Mouse (Mus musculus): ENCODE measurements at regions not wholly inside any gene's neighbourhood (a gene's known extent, or its start where the extent isn't known, plus 50 kb on each side); places are given as distances from the start of the nearest gene placed in this dataset.
A peak's percentile ranks its signal among the peaks of the same experiment; 100 is the strongest.

DNA sequence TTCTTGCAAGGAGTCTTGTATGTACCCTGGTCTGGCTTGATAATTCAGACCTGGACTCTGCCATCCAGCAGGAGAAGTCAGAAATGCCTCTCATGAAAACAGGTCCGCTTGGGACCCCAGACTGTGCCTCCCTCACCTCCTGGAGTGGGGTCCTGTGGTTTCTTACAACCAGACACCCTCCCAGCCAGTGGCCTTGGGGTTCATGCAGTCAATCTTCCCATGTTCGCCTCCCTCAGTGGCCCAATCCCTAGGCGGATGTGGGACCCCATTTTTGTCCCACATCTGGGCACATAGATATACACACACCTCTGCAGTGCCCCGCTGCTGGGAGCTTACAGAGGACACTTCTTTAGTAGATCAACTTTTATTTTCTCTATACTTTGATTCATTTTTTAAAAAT lies 217.7 kb downstream of the Lrfn2 start:
- no peak for DNase-seq

DNA sequence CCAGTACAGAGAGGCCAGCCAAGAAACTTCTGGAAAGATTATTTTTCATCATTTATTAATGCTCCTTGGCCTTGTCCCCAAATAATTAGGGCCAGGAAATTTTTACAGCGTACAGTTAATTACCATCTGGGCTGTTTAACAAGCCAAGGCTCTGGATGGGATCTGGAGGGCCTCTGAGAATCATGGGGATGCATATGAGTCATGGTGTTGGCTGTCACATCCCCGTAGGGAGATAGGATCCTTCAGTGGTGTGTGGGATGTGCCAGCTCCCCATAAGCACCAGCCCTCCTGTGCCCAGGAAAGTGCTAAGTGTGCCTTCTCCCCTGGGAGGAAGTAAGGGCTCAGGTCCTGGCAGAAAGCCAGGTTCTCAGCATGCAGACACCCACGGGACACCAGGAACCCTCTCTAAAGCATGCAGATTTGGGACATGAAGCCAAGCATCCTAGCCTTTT lies 218.8 kb downstream of the Lrfn2 start:
- peak; percentile 9 for DNase-seq

DNA sequence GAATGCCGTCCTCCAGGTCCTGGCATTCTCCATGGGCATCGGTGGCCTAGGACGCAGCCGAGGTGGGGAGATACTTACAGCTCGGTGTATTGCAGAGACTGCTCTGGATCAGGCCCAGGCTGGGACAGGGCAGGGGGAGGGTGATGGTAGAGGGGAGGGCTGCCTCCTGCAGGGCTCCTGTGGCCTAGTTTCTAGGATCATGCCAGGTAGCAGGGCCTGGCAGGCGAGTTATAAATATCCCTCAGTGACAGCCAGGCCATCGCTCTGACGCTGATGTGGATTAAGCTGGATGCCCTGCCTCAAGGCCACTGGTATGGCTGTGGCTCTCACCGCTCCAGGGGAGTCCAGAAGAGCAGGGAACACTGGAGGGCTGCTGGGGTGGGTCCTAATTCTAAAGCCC lies 221.8 kb downstream of the Lrfn2 start:
- peak; percentile 7 for DNase-seq

DNA sequence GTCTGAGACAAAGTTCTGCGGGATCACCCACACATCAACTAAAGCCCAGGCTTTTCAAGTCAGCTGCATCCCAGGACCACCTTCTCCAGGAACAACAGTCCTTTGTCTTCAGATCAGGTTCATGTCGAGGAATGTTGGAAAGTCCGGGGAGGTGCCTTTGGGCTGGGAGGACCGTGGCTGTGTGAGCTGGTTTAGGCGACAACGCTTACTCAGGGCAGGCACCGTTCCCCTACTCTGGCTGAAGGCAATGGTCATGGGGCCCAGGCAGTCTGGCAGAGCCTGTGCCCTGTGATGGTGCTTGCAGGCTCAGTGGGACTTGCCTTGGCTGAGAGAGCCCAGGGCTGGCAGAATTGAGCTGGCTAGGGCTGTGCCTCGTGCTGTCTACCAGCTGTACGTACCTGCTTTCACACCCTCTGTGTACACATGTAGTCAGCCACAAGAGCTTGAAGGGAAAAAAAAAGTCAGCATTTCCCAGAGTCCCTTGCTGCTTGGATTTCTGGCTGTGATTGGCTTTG lies 222.9 kb downstream of the Lrfn2 start:
- peak; percentile 17 for DNase-seq

DNA sequence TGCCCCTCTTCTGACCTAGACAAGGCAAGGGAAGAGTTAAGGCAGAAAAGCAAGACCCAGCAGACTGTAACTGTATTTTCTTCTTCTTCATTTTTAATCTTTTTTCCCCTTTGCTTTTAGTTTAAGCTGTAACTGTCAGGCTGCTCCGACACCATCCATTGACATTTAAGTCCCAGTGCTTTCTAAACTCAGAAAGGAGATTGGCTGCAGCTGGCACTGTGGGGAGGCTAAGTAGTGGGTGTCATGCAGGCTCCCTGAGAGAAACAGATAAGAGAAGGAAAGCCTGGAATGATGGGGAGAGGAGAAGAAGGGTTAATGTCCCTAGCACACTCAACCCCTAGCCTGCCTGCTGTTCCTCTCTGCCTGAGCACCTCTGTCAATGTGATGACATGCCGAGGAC lies 225.4 kb downstream of the Lrfn2 start:
- no peak for DNase-seq

DNA sequence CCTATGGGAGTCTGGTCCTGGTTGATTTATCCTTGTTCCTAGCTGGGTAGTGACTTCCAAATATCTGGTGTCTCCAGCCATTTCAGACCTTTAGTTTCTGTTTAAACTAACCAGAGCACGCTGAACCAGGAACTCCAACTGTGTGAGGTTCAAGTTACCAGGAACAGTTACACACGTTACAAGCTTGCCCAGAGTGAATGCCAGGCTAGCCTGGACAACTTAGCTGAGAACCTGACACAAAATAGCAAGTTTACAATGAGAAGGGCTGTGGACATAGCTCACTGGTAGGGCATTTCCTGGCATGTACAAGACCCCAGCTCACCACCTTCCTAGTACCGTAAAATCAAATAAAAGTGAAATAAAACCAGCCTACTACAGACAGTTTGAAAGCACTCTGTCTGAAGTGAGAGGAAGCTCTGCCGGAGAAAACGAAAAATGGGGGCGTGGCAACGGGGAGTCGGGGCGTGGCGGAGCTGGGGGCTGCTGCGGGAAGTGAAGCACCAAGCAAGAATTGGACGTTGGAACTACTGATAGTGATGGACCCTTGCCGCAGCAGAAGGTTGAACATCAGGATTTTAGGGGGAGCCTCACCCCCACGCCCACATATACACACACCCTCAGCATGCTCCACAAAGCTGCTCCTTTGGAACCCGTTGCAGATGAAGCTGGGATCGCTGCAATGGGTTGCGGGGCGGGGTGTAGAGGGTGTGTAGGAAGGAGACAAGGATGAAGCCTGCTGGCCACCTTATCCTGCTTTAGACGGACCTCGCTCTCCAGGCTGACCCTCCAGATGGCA lies 239.3 kb downstream of the Lrfn2 start:
- DNase-seq, result peak; percentile 57

DNA sequence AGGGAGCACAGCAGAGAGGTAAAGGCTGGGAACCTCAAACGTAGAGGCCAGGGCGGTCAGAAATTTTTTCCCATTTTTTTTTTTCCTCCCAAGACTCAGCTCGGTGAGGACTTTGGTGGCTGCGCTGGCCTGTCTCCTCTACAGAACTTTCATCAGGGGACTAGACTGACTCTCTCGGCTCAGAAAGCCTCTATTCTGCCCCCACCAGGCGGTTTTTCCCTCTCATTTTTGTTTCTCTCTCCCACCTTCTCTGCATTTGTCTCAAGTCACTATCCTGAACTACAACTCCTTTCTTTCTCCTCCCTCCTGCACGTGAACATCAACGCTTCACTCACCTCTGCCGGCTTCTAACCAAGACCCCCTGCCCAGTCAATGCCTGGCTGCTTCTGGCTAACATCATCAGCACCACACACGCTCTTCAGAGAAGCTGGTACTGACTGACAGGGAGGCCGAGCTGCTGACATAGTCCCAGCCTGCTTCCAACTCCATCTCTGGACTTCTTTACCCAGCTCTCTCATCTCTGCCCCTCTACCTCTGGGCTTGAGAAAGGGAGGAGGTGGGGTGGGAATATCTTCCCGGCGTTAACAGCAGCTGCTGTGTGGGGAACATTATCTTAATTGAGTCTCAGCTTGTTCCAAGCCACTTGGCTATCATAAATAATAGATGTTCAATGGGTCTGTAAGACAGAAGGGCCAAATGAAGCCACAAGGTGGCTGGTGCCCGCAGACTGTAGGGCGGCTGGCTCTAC lies 240.0 kb downstream of the Lrfn2 start:
- DNase-seq, result no peak

DNA sequence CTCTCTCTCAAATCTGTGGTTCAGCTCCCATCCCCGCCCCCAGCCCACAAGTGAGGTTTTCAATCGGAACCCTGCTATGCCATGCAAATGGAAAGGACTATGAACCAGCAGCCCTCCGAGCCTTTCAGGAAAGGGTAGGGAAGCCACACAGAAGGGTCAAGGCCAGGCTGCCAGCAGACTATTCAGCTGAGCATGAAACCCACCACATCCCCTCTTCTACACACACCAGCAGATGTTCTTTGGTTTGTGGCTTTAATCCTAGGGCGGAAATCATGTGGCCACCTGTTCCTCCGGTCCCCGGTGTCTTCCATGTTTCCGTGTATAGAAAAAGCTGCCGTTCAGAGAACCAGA lies 240.6 kb downstream of the Lrfn2 start:
- no peak for DNase-seq

DNA sequence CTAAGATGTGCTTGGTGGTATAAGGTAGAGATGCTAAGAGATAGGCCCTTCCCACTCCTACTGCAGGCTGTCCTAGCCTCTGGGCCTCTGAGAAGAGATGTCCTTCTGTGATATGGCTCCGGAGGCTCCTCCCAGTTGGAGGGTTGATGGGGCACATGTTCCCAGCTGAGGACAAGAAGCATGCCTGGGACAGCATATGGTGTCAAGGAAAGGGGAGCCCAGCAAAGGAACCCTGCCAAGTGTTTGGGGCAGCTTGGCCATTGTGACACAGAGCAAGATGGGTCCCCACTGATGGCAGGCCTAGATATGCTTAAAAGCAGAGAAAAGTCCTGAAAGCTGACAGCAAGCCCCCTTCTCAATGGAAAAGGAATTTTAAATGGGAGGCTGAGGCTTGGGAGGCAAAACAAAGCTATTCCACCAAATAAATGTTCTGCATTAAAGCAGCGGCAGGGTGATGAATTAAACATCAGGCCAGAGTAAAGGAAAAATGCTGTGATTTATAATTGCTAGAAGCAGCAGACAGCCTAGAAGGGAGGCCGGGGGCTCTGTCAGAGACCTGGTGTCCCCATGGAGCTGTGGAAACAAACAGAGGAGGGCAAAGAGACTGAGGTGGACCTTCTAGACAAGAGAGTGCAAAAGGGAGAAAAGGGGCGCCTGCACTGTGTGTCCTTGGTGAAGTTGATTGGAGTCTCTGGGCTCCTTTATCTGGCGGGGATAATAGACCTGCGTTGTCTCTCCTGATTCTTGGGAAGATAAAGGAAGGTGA lies 246.0 kb downstream of the Lrfn2 start:
- no peak for DNase-seq

DNA sequence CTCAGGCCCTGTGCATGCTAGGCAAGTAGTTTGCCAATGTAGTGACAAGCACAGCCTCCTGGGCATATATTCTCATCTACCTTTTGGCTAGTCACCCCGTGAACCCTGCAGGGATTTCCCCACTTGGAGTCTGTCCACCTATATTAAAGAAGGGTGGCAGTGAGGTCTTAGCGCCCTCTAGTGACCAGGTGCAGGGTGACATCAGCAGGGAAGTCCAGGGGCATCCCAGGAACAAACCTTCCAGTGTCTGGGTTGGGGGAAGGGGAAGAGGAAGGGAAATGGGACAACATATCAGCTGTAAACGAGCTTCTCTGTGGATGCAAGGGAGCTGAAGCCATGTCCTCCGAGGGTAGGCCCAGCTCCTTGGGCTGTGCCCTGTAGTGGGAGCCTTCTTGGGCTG lies 245.7 kb upstream of the Mocs1 start:
- DNase-seq, result peak; percentile 68

DNA sequence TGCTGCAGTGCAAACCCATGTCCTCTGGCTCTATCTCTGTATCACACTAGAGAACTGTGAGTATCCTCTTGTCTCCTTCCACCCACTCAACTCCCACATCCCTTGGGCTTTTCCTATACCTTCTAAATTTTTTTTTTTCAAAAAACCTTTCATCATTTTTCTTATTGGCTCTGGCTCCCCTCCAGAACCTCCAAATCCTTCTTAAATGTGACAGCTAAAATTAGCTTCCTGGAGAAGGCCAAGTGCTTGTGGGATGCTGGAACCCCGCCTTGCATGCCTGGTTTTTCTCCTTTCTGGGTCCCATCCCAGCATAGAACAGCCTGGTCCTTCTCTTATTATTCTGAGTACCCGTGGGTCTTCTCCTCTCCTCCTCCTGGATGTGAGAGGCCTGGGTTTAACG lies 244.2 kb upstream of the Mocs1 start:
- no peak for DNase-seq

DNA sequence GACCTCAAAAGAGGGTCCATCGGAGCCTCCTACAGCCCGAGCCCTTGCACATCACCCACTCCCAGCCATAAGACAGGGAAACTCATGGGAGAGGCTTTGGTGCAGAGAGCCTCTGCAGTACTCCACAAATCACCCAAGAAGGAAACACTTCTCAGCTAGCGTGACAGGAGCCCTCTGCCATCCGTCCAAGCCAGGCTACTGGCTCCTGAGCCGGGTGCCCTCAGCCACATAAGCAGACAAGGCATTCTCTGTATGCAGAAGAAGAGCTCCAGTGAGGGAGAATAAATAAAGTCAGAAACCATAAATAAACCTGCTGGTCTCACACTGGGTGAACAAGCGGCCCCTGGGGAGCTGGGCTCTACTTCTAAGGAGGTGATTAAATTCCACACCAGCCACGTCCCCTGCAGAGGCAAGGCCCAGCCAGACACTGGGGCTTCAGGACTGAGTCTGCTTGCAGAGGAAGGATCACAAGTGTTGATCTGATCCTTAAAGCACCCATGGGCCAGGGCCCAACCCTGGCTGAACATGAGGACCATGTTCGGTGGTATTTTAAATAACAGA lies 243.0 kb upstream of the Mocs1 start:
- DNase-seq, result no peak

DNA sequence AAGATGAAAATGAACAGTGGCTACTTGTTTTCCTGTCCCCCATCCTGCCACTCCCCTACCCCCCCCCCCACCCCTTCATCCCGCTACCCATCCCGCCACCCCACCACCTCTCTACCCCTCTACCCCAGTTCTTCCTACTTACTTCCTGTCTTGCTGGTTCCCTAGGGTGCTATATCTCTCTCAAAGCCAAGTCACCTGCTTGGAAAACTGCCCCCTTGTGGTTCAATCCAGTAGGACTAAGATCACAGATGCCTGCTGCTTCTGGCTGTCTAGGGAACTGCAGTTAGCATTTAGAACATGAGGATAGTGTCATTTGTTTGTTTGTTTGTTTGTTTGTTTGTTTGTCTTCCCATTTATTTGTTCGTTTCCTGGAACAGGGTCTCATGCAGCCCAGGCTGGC lies 238.4 kb upstream of the Mocs1 start:
- DNase-seq, result peak; percentile 69

DNA sequence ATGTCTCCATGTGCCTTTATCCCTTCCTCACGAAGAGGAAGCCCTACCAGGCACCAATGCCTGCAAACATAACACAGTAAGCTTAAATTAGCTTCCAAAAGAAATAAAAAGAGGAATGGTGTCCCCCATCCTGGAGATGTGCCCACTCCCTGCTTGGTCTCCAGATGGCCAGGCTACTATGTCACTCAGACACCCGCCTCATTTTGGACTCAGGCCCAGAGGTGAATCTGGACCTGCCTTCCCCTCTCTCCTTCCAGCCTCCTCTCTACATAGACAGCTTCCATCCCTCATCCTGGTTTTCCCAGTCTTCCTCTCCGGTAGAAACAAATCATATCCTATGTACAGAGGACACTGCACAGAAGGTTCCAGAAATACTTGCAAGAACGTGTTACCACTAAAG lies 237.8 kb upstream of the Mocs1 start:
- DNase-seq, result no peak

DNA sequence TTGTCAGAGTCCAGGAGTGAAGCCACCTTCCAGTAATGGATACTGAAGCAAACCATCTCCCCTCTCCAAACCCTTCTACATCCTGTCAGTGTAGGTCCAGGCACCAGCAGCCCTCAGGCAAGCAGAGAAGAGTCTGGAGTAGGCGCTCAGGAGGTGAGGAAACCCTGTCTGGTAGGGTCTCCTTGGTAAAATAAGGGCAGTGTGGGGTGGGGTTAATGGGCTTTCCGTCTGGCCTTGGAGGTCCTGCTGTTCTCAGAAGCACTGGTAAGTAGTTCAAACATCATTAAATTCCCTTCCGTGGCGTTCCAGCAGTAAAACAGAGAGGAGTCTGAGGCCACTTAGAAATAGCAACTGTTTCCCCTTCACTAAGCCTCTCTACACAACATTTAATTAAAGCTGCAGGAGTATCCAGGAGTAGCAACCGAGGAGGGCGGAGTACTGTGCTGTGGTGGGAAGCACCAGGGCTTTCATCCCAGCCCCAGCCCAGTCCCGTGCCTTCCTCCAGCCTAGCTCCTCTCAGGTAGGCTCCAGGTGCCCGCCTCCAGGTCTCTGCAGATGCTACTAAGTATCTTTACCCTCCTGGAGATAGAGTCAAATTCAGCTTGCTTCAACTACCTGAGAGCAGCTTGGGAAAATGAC lies 232.0 kb upstream of the Mocs1 start:
- no peak for DNase-seq

DNA sequence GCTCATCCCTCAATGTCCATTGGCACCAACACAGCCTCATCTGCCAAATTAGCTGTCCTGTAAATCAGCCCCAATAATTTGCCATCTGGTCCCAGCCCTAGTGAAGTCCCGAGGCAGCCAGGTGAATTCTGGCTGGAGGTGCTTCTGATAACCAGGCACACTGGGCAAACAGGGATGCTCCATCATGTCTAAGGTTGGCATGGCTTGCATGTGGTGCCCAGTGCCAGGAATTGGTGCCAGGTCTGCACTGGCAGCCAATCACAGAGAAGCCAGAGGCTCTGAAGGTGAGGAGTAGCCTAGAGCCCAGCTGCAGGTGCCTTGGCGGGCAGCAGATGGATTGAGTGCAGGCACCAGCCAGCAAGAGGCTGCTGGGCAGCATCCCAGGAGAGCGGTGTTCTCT lies 226.7 kb upstream of the Mocs1 start:
- no peak for DNase-seq

DNA sequence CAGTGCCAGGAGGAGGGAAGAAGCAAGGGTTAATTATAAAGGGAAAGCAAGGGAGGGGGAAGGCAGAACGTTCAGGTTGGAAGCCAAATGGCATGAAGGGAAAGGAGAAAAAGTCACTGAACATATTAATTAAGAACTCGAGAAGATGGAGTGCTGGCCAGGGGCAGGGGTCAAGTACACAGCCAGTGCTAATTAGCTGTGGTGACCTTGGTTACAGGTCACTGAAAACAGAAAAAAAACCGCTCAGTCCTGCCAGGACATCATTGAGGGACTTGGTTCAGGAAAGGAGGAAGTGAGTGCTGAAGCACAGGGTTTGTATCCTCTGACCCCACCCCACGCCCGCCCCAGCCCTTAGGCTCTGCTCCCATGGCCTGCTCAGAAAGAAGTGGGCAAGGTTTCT lies 223.1 kb upstream of the Mocs1 start:
- DNase-seq, result no peak

DNA sequence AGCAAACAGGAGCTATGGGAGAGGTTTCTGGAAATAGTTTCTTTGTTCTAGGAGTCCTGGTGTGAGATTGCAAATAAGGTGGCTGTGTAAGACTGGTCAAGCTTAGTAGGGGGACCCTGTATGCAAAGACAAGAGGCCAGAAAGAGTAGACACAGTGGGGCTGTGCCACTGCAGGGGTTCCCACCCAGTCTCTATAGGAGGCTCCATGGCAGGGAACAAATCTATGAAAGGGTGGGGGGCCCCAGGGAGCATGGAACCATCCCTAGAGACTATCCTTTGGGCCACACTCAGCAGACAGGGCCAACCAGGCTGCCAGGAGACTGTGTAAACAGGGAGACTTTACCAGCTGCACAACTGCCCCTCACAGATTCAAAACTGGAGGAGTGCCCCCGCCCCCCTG lies 222.6 kb upstream of the Mocs1 start:
- DNase-seq, result no peak

DNA sequence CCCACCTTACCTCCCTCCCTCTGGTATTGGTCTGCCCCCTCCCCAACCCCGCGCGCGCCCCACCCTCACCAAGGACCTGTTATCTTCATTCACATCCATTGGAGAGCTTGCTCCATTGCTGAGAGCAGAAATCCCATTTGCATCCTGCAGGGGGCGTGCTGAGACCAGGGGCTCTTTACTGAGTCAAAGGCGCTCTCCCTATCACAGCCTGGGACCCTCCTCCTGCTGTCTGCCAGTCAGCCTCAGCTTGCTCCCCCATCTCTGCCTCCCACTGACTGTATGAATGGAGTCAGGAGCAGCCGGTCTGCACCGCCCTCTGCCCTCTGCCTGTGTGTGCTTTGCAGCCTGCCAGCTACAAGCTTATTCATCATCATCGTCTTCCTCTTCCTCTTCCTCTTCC lies 221.5 kb upstream of the Mocs1 start:
- peak; percentile 27 for DNase-seq

DNA sequence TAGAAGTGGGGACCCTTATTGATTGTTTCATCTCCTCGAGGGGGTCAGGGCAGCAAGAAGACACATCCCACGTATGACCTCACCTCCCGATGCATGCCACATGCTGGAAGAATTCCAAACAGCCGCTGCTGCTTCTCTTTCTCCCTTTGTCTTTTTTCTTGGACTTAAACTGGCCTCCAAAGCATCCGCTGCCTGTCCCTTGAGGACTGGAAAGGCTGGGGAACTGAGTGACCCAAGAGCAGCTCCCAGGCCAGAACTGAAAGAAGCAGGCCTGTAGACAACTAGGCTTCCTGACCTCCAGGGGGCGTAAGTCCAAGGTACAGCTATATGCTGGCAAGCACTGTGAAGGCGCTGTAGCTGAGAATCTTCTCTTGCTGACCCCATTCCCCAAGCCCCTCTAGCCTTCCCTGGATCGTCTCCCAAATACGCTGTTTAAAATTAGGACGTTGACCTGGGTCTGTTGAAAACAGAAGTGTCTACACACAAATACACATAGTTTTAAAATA lies 219.8 kb upstream of the Mocs1 start:
- peak; percentile 20 for DNase-seq

DNA sequence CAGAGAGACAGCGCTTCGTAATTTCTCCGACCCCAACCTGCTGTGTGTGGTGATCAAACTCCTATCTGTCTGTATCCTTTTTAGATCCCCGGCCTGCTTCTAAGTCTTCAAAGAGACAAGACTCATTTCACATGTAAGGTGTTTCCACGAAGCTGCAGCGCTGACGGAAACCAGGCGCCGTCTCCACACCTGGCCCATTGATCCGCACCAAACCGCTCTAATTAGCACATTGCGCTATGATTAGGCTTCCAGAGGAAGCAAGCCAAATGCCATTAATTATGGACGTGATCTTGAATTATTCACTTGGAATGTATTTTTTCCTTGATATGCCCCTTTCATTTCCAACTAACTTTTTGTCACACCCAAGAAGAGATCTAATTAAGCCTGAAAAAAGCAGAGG lies 215.2 kb upstream of the Mocs1 start:
- no peak for DNase-seq

DNA sequence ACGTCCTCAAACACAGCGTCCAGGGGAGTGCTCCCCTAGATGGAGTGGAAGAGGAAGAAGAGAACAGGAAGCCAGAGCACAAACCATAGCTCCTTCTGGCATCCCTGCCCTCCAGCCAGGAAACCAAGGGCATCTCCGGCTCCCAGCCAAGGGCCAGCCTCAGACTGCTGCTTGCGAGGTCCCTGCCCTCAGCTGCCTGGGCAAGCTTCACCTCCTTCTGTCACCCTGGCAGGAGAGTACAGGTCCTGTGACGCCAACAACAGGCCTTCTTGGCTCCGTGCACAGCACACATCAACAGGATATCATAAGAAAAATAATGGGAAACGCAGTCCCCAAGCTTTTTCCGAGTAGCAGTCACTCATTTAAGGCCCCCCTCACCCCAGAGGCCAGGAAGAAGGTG lies 212.9 kb upstream of the Mocs1 start:
- no peak for DNase-seq

Measured in adrenal gland, postnatal 14 days (tissue).